Mouse (Mus musculus) limb, embryonic 15.5 days (tissue): Measurements from ENCODE around the gene Aff3. TPM values are rescaled to one million over a fixed set of nuclear protein-coding genes. Genes with fewer than 3 reads are reported as not detected.

Experiments used
- ATAC-seq: fragments of 200-750 bp; cut with Nextera tagmentation; 2 replicates; pipeline ENCODE4 v1.8.0; 2017; ENCODE audit warnings: low read depth, moderate TSS enrichment; ENCODE audit not compliant: insufficient number of reproducible peaks, low FRiP score, low TSS enrichment
- H3K27ac ChIP-seq: fragments of 300-500 bp; sonication (generic); 2 replicates; pipeline ENCODE4 v1.5.1; 2015; ENCODE audit warnings: moderate library complexity, mild to moderate bottlenecking, inconsistent platforms
- H3K27me3 ChIP-seq: fragments of 300-500 bp; sonication (generic); 2 replicates; pipeline ENCODE4 v1.6.1; 2015; ENCODE audit warnings: inconsistent platforms
- H3K36me3 ChIP-seq: fragments of 300-500 bp; sonication (generic); 2 replicates; pipeline ENCODE4 v1.6.1; 2015; ENCODE audit warnings: inconsistent platforms
- H3K4me1 ChIP-seq: fragments of 300-500 bp; sonication (generic); 2 replicates; pipeline ENCODE4 v1.6.1; 2015; ENCODE audit warnings: inconsistent platforms
- H3K4me2 ChIP-seq: fragments of 300-500 bp; sonication (generic); 2 replicates; pipeline ENCODE4 v1.6.1; 2015; ENCODE audit warnings: mild to moderate bottlenecking, inconsistent platforms
- H3K4me3 ChIP-seq: fragments of 300-500 bp; sonication (generic); 2 replicates; pipeline ENCODE4 v1.5.1; 2015; ENCODE audit warnings: mild to moderate bottlenecking, inconsistent platforms
- H3K9ac ChIP-seq: fragments of 300-500 bp; sonication (generic); 2 replicates; pipeline ENCODE4 v1.6.1; 2015; ENCODE audit warnings: inconsistent platforms
- H3K9me3 ChIP-seq: fragments of 300-500 bp; sonication (generic); 2 replicates; pipeline ENCODE4 v1.6.1; 2016; ENCODE audit warnings: inconsistent platforms
- WGBS: fragments of 180-500 bp; shearing (Covaris S2); methylation state at CpG from one replicate; pipeline ENCODE4 v1.1.7; 2015; 5-methylcytosine and 5-hydroxymethylcytosine counted together
- polyA plus RNA-seq: library from polyadenylated mRNA; unstranded; fragments of >200 nt; fragmentation: Nextera tagmentation; extraction: Ambion mirVana; gene quantifications from 2 replicates; pipeline ENCODE4 v1.2.1, GENCODE M21; 2015

Gene Aff3
- polyA plus RNA-seq, 1 experiment from 2014 or later, result 12.0 TPM

DNA sequence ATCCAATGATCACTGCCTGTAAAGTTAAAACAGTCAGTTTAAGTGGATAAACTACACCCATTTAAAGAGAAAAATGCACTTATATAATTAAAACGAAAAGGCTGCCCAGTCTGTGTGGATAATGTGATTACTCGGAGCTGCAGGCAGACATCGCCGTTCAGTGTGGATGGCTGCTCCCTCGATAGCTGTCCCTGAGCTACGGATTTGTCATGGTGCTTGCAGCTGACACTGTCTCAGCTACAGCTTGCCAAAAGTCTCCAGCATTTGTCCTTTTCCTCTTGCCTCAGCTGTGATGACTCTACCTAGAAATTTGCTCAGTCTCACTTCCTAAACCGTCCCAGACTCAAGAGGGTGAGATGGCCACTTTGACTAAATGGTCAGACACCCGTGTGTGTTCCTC lies 401.5 kb downstream of the Aff3 start:
- Histone ChIP-seq H3K4me1 (peaks cover 36% of the 10 kb centered on the region), H3K27ac (peak overlapping the region; percentile 59), H3K27me3 (no peaks in the 10 kb centered on the region), H3K4me2 (no peak overlapping the region), H3K36me3 (no peaks in the 10 kb centered on the region), H3K9me3 (no peaks in the 10 kb centered on the region), H3K4me3 (no peak overlapping the region), H3K9ac (no peak overlapping the region)
- no peak for ATAC-seq
- WGBS, result 52% methylated on average over 8 of the region's 8 CpGs

GRCm38 (mm10) chr1:38262362-38263154 lies 402.2 kb downstream of the Aff3 start:
- 32% methylated on average over 11 of the region's 11 CpGs for WGBS
- H3K27ac ChIP-seq, result peak overlapping the region; percentile 79
- H3K9me3 ChIP-seq, result no peaks in the 10 kb centered on the region
- no peaks in the 10 kb centered on the region for H3K36me3 ChIP-seq
- H3K9ac ChIP-seq, result no peak overlapping the region
- no peak overlapping the region for H3K4me3 ChIP-seq
- peaks cover 43% of the 10 kb centered on the region for H3K4me1 ChIP-seq
- H3K27me3 ChIP-seq, result no peaks in the 10 kb centered on the region
- peak; percentile 89 for ATAC-seq
- H3K4me2 ChIP-seq, result no peak overlapping the region

GRCm38 (mm10) chr1:38261076-38261475 lies 403.7 kb downstream of the Aff3 start:
- Histone ChIP-seq H3K4me1 (peaks cover 48% of the 10 kb centered on the region), H3K9ac (no peak overlapping the region), H3K27me3 (0 out of 2 replicates have a peak, but pooled peaks cover 2% of the 10 kb centered on the region), H3K9me3 (no peaks in the 10 kb centered on the region), H3K4me3 (no peak overlapping the region), H3K27ac (no peak overlapping the region), H3K36me3 (no peaks in the 10 kb centered on the region), H3K4me2 (no peak overlapping the region)
- no peak for ATAC-seq
- WGBS, result 77% methylated on average over 5 of the region's 5 CpGs

- Histone ChIP-seq H3K9me3 (no peaks in the 10 kb centered on the region), H3K4me1 (peaks cover 48% of the 10 kb centered on the region), H3K4me2 (no peak overlapping the region), H3K36me3 (no peaks in the 10 kb centered on the region), H3K27me3 (0 out of 2 replicates have a peak, but pooled peaks cover 2% of the 10 kb centered on the region), H3K27ac (peak overlapping the region; percentile 28), H3K4me3 (no peak overlapping the region), H3K9ac (no peak overlapping the region)
- ATAC-seq, result no peak
- WGBS, result 66% methylated on average over 10 of the region's 10 CpGs
Measured at GRCm38 (mm10) chr1:38259541-38260338, 405.0 kb downstream of the Aff3 start.

DNA sequence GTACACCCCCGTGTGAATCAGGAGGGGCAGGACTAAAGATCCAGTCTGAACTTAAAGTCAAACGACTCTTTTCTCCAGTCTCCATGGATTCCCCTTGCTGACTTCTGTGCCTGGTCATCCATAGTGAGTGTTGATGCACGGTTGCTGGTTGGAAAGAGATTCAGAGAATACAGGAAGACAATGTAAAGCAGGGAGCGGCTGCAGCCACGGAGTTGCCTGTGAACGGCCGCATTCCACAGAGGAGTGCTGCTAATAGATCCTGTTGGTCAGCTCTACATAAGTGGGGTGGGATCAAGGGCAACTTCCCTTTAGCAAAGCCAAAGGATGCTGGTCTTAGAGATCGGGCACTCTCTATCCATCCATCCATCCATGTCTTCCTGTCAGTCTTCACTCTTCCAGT lies 410.3 kb downstream of the Aff3 start:
- Histone ChIP-seq H3K4me2 (no peak overlapping the region), H3K36me3 (no peaks in the 10 kb centered on the region), H3K9me3 (no peaks in the 10 kb centered on the region), H3K9ac (no peak overlapping the region), H3K4me3 (no peak overlapping the region), H3K4me1 (peaks cover 14% of the 10 kb centered on the region), H3K27ac (no peak overlapping the region), H3K27me3 (0 out of 2 replicates have a peak, but pooled peaks cover 2% of the 10 kb centered on the region)
- no peak for ATAC-seq
- 79% methylated on average over 8 of the region's 8 CpGs for WGBS

GRCm38 (mm10) chr1:38252766-38253079 lies 412.0 kb downstream of the Aff3 start:
- Histone ChIP-seq H3K27me3 (0 out of 2 replicates have a peak, but pooled peaks cover 2% of the 10 kb centered on the region), H3K4me3 (no peak overlapping the region), H3K36me3 (no peaks in the 10 kb centered on the region), H3K4me2 (no peak overlapping the region), H3K9ac (no peak overlapping the region), H3K27ac (no peak overlapping the region), H3K4me1 (peaks cover 19% of the 10 kb centered on the region), H3K9me3 (no peaks in the 10 kb centered on the region)
- no peak for ATAC-seq
- 26% methylated on average over 2 of the region's 2 CpGs for WGBS

- Histone ChIP-seq H3K27ac (no peak overlapping the region), H3K4me2 (no peak overlapping the region), H3K4me1 (peaks cover 14% of the 10 kb centered on the region), H3K9me3 (no peaks in the 10 kb centered on the region), H3K27me3 (no peaks in the 10 kb centered on the region), H3K9ac (no peak overlapping the region), H3K36me3 (no peaks in the 10 kb centered on the region), H3K4me3 (no peak overlapping the region)
- ATAC-seq, result no peak
- WGBS, result 49% methylated on average over 19 of the region's 19 CpGs
Measured at GRCm38 (mm10) chr1:38252031-38252765, 412.6 kb downstream of the Aff3 start.

- H3K36me3 ChIP-seq, result no peaks in the 10 kb centered on the region
- ATAC-seq, result no peak
- 86% methylated on average over 11 of the region's 11 CpGs for WGBS
Measured at GRCm38 (mm10) chr1:38251448-38251847, 413.3 kb downstream of the Aff3 start.

GRCm38 (mm10) chr1:38250246-38250645 lies 414.5 kb downstream of the Aff3 start:
- Histone ChIP-seq H3K27me3 (no peaks in the 10 kb centered on the region), H3K36me3 (no peaks in the 10 kb centered on the region), H3K9ac (no peak overlapping the region), H3K4me2 (no peak overlapping the region), H3K4me1 (peaks cover 12% of the 10 kb centered on the region), H3K27ac (no peak overlapping the region), H3K4me3 (no peak overlapping the region), H3K9me3 (no peaks in the 10 kb centered on the region)
- 56% methylated on average over 3 of the region's 3 CpGs for WGBS
- ATAC-seq, result no peak

More at GRCm38 (mm10) chr1:38251448-38251847, 413.3 kb downstream of the Aff3 start:
- no peak overlapping the region for H3K4me2 ChIP-seq
- no peak overlapping the region for H3K4me3 ChIP-seq
- no peaks in the 10 kb centered on the region for H3K27me3 ChIP-seq
- H3K9ac ChIP-seq, result no peak overlapping the region
- H3K9me3 ChIP-seq, result no peaks in the 10 kb centered on the region
- H3K27ac ChIP-seq, result no peak overlapping the region
- H3K4me1 ChIP-seq, result peaks cover 12% of the 10 kb centered on the region

DNA sequence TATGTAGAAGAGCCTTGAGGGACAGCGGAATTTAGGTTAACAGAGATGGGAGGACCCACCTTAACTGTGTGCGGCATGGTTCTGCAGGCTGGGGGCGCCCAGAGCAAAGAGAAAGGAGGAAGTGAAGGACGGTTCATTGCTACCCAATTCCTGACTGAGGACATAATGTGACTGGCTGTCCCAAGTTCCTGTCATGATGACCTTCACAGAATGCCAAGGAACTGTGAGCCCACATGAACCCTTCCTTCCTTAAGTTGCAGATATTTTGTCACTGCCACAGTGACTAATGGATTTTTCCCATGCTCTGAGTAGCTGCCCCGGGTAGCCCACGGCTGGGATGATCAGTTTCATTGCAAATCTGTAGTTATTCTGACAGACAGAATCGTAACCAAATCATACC lies 415.2 kb downstream of the Aff3 start:
- no peaks in the 10 kb centered on the region for H3K9me3 ChIP-seq
- H3K36me3 ChIP-seq, result no peaks in the 10 kb centered on the region
- H3K4me3 ChIP-seq, result no peak overlapping the region
- H3K27ac ChIP-seq, result no peak overlapping the region
- no peak for ATAC-seq
- no peak overlapping the region for H3K4me2 ChIP-seq
- no peaks in the 10 kb centered on the region for H3K27me3 ChIP-seq
- peaks cover 12% of the 10 kb centered on the region for H3K4me1 ChIP-seq
- 75% methylated on average over 7 of the region's 7 CpGs for WGBS
- no peak overlapping the region for H3K9ac ChIP-seq

DNA sequence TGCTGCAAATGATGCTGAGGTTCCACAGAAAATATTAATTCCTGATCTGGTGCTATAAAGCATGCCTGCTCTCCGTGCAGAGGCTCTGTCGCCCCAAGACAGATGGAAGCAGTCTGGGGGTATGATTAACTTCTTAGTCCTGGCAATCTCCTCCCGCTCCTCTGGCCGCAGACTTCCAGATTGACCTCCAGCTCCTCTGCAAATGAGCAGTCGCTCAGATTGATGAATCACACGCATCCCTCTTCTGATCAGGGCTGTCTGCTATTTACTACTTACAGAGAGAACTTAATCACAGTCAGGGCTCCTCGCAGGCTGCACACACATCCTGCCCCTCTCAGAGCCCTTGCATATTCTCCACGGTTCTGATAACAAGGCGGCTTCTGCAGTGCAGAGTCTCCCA lies 416.7 kb downstream of the Aff3 start:
- Histone ChIP-seq H3K27ac (peak overlapping the region; percentile 33), H3K4me3 (no peak overlapping the region), H3K27me3 (no peaks in the 10 kb centered on the region), H3K4me2 (no peak overlapping the region), H3K4me1 (peaks cover 12% of the 10 kb centered on the region), H3K9ac (no peak overlapping the region), H3K36me3 (no peaks in the 10 kb centered on the region), H3K9me3 (no peaks in the 10 kb centered on the region)
- ATAC-seq, result no peak
- 20% methylated on average over 9 of the region's 9 CpGs for whole genome bisulfite sequencing

GRCm38 (mm10) chr1:38242559-38242958 lies 422.2 kb downstream of the Aff3 start:
- no peaks in the 10 kb centered on the region for H3K36me3 ChIP-seq
- 41% methylated on average over 4 of the region's 4 CpGs for WGBS

More at GRCm38 (mm10) chr1:38242559-38242958, 422.2 kb downstream of the Aff3 start:
- H3K4me3 ChIP-seq, result no peak overlapping the region
- H3K9ac ChIP-seq, result no peak overlapping the region
- peaks cover 23% of the 10 kb centered on the region for H3K4me1 ChIP-seq
- H3K27ac ChIP-seq, result no peak overlapping the region
- H3K27me3 ChIP-seq, result no peaks in the 10 kb centered on the region
- ATAC-seq, result no peak
- H3K9me3 ChIP-seq, result no peaks in the 10 kb centered on the region
- H3K4me2 ChIP-seq, result no peak overlapping the region
